8 mouse cellular contexts compared by ENCODE assay signal in genomic region chr2:92459921-92460707, GRCm38 (mm10). TPM values are rescaled to one million over a fixed set of nuclear protein-coding genes. Genes with fewer than 3 reads are reported as not detected.
DNase-seq lines count a peak whose midpoint lies in the region; ATAC-seq and TF ChIP-seq lines count a peak whose summit lies in the region.

Gene Slc35c1, minus strand, starts transcription at chr2:92460538.

- peak within 1 kb of the TSS; percentile 95 for H3K4me2 ChIP-seq in intestine, postnatal 0 days (replicated peaks; ENCODE audit: low read depth)
- H3K4me2 ChIP-seq in limb, embryonic 15.5 days = peak within 1 kb of the TSS; percentile 94
- H3K4me2 ChIP-seq in midbrain, embryonic 15.5 days = peak within 1 kb of the TSS; percentile 83

- H3K4me3 ChIP-seq in gastrocnemius, adult 2 months = peak within 1 kb of the TSS; percentile 97
- H3K4me3 ChIP-seq in brown adipose tissue, adult 24 weeks (ENCODE audit: insufficient read depth, low read depth, low read length) = peak within 1 kb of the TSS; percentile 97
- H3K4me3 ChIP-seq in intestine, postnatal 0 days (ENCODE audit: low read depth, low read length) = peak within 1 kb of the TSS; percentile 71
- peak within 1 kb of the TSS; percentile 82 for H3K4me3 ChIP-seq in limb, embryonic 15.5 days
- peak within 1 kb of the TSS; percentile 78 for H3K4me3 ChIP-seq in midbrain, embryonic 15.5 days

- no peak for TF ChIP-seq CTCF in gastrocnemius, adult 2 months (IDR thresholded peaks at IDR 0.05)
- TF ChIP-seq CTCF in intestine, postnatal 0 days (IDR thresholded peaks at IDR 0.05; ENCODE audit: low read depth) = no peak

- H3K9ac ChIP-seq in intestine, postnatal 0 days (ENCODE audit: low read depth, low read length) = peak within 1 kb of the TSS; percentile 57
- H3K9ac ChIP-seq in limb, embryonic 15.5 days = peak within 1 kb of the TSS; percentile 61
- H3K9ac ChIP-seq in midbrain, embryonic 15.5 days = peak within 1 kb of the TSS; percentile 54

- H3K9me3 ChIP-seq in intestine, postnatal 0 days (ENCODE audit: control insufficient read depth) = no peaks in the 10 kb centered on the region
- H3K9me3 ChIP-seq in limb, embryonic 15.5 days = no peaks in the 10 kb centered on the region
- H3K9me3 ChIP-seq in midbrain, embryonic 15.5 days = no peaks in the 10 kb centered on the region

- intact Hi-C loops in gastrocnemius, adult 2 months (cut with DNase I) = no loop called here

- peak; percentile 26 for ATAC-seq in granulocyte monocyte progenitor cell, adult 5-6 weeks (replicated peaks; ENCODE audit: poor library complexity, severe bottlenecking)
- peak; percentile 44 for ATAC-seq in intestine, postnatal 0 days
- ATAC-seq in limb, embryonic 15.5 days (ENCODE audit: insufficient number of reproducible peaks, low FRiP score, low TSS enrichment, low read depth) = no peak
- ATAC-seq in midbrain, embryonic 15.5 days (replicated peaks) = peak; percentile 61

- WGBS in intestine, postnatal 0 days = 2% methylated on average over 34 of the region's 34 CpGs
- 1% methylated on average over 34 of the region's 34 CpGs for WGBS in limb, embryonic 15.5 days
- WGBS in midbrain, embryonic 15.5 days = 2% methylated on average over 34 of the region's 34 CpGs

- DNase-seq in gastrocnemius, adult 2 months = peak; percentile 60
- no peak for DNase-seq in gastrocnemius, adult 18-20 months (ENCODE audit: low spot score)
- peak; percentile 72 for DNase-seq in thymus, postnatal 0 days (ENCODE audit: low spot score)

- H3K4me1 ChIP-seq in brown adipose tissue, adult 24 weeks (ENCODE audit: control insufficient read depth, insufficient read depth, insufficient read length, low read length) = peaks cover 32% of the 10 kb centered on the region
- H3K4me1 ChIP-seq in intestine, postnatal 0 days (replicated peaks; ENCODE audit: control insufficient read depth, insufficient read depth, low read length) = peaks cover 19% of the 10 kb centered on the region; the same call in 1 of the 2 replicates
- H3K4me1 ChIP-seq in limb, embryonic 15.5 days = peaks cover 42% of the 10 kb centered on the region
- H3K4me1 ChIP-seq in midbrain, embryonic 15.5 days = peaks cover 45% of the 10 kb centered on the region

- peak within 1 kb of the TSS; percentile 93 for H3K27ac ChIP-seq in gastrocnemius, adult 2 months
- peak within 1 kb of the TSS; percentile 71 for H3K27ac ChIP-seq in brown adipose tissue, adult 24 weeks (replicated peaks; ENCODE audit: low read depth, low read length)
- H3K27ac ChIP-seq in intestine, postnatal 0 days (ENCODE audit: low read depth, low read length) = peak within 1 kb of the TSS; percentile 78
- H3K27ac ChIP-seq in limb, embryonic 15.5 days = 0 out of 2 replicates have a peak within 1 kb of the TSS, but pooled peaks have one; percentile 44
- peak within 1 kb of the TSS; percentile 71 for H3K27ac ChIP-seq in midbrain, embryonic 15.5 days

- peaks cover under 1% of the 10 kb centered on the region; the same call in 1 of the 2 replicates for H3K36me3 ChIP-seq in intestine, postnatal 0 days (ENCODE audit: control insufficient read depth, insufficient read depth)
- H3K36me3 ChIP-seq in limb, embryonic 15.5 days = peaks cover under 1% of the 10 kb centered on the region
- H3K36me3 ChIP-seq in midbrain, embryonic 15.5 days (replicated peaks) = no peaks in the 10 kb centered on the region

- H3K27me3 ChIP-seq in intestine, postnatal 0 days (replicated peaks; ENCODE audit: control insufficient read depth, insufficient read depth, low read length) = no peaks in the 10 kb centered on the region
- H3K27me3 ChIP-seq in limb, embryonic 15.5 days = peaks cover 23% of the 10 kb centered on the region
- peaks cover 6% of the 10 kb centered on the region for H3K27me3 ChIP-seq in midbrain, embryonic 15.5 days (replicated peaks)

RNA-seq across cellular contexts. Expression of gene Slc35c1, which starts in this region (rescaled TPM):
- total RNA-seq in gastrocnemius, adult 2 months (2021) = 1 to 10 TPM; 4.9 to 5.1 TPM
- total RNA-seq in gastrocnemius, adult 18-20 months (2021) = 1 to 10 TPM; 4.3 to 6.0 TPM
- polyA plus RNA-seq in brown adipose tissue, adult 24 weeks (2012; ENCODE audit: insufficient read depth, insufficient read length, missing spikeins) = 2.9 and 5.5 TPM in 2 replicates
- total RNA-seq in granulocyte monocyte progenitor cell, adult 5-6 weeks (2014; fragmentation: Nextera tagmentation) = 84.7 and 86.6 TPM in 2 replicates
- 23.4 and 23.8 TPM in 2 replicates for total RNA-seq in granulocyte monocyte progenitor cell, adult 5-6 weeks (2017)
- 51.9 and 59.2 TPM in 2 replicates for polyA plus RNA-seq in intestine, postnatal 0 days (2015; fragmentation: Nextera tagmentation; extraction: Ambion mirVana)
- polyA plus RNA-seq in limb, embryonic 15.5 days (2015; fragmentation: Nextera tagmentation; extraction: Ambion mirVana) = 14.8 and 15.6 TPM in 2 replicates
- 14.4 and 17.4 TPM in 2 replicates for polyA plus RNA-seq in midbrain, embryonic 15.5 days (2015; fragmentation: Nextera tagmentation; extraction: Ambion mirVana)
- polyA plus RNA-seq in thymus, postnatal 0 days (2015; fragmentation: Nextera tagmentation; extraction: Ambion mirVana) = 24.3 and 29.7 TPM in 2 replicates
